Mouse (Mus musculus) layer of hippocampus, postnatal 36 days (tissue): ENCODE measurements around the gene Scpep1. TPM values are rescaled to one million over a fixed set of nuclear protein-coding genes. Genes with fewer than 3 reads are reported as not detected.
"Not testable (repeated sequence)": the region's sequence is repeated elsewhere in the genome, so short reads cannot be mapped to it uniquely, and the experiment has no call there.

ENCODE experiments used
- DNase-seq, 2 experiments: peaks; one replicate each; pipeline ENCODE4 v3.0.0; 2022
- total RNA-seq, 2 experiments: library from RNA; stranded (reverse); gene quantifications; 2 replicates each; pipeline ENCODE4 v1.2.3; 2021

Scpep1 gene
- total RNA-seq, 2 experiments from 2014 or later, result 12.9 to 13.1 TPM

DNA sequence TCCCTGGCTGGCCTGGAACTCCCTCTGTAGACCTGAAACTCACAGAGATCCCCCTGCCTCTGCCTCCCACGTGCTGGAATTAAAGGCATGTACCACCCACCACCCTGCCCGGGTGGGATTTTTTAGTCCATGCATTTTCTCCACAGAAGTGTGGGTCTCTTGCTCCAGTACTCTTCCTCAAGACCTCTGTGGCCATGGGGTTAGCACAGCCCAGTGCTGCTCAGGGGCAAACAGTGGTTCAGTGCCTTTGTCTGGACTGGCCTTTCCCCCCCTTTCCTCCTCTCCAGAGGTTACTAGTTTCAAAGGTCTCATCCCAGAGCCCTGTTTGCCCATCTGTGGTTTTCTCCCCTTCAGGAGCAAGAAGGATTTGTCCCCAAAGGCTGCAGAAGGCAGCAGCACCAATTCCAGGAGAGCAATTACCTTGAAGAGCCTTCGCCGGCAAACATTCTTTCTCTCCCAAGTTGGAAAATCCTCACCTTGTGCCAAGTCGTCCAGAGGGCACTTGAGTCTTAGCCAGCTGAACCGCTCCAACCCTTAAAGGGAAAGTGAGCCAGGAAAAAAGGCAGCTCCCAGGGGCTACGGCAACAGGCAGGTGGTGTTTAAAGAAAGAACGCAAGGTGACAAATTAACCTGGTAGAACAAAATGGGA, 45.8 kb downstream of the Scpep1 start:
- no peak for DNase-seq

DNA sequence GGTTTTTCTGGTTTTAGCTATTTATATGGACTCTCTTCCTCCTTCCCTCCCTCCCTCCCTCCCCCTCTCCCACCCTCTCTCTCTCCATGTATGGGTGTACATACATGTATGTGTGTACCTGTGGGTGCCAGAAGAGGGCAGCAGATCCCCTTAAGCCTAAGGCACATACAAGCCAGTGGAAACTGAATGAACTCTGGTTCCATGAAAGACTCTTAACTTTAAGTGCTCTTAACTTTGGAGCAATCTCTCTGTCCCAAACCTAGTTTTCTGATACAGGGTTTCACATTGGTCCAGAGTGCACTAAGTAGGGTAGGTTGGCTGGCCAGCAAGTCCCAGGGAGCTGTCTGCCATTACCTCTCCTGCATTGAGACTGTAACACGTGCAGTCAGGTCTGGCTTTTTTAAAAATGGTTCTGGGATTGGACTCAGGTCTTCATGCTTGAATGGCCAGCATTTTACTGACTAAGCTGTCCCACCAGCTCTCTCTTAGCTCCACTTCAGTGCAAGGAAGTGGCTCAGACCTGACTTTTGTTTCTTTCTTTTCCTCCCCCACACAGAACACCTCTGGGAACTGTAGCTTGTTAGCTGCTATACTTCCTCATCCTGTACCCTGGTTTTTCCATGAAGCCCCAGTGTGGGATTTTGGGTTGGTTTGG, 46.6 kb downstream of the Scpep1 start:
- no peak for DNase-seq

GRCm38 (mm10) chr11:88907886-88908285, 47.4 kb downstream of the Scpep1 start:
- no peak for DNase-seq

- no peak for DNase-seq
Measured at GRCm38 (mm10) chr11:88905621-88906020, 49.6 kb downstream of the Scpep1 start.

- DNase-seq, result no peak
Measured at GRCm38 (mm10) chr11:88904080-88904479, 51.2 kb downstream of the Scpep1 start.

- no peak for DNase-seq
Measured at GRCm38 (mm10) chr11:88902762-88903161, 52.5 kb downstream of the Scpep1 start.

DNA sequence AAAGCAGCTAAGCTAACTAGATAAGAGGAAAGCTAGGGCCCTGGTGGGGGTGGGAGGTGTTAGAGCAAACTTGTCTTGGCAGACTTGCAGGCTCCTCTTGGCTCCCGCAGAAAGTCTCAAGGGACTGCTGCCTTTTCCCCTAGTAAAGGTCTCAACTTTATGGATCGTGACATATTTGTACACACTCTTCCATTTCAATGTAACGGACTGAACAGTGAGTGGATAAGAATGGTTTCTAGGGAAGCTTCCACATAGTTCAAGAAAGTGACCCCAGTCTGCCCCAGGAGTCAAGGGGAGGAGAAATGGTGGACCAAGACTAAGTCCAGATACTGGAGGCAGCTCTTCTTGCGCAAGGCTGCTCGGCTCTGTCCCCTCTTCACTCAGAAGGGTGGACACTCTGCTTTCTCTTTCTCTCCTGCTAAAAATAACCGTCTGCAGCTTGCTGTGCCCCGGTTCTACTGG, 53.9 kb downstream of the Scpep1 start:
- DNase-seq, result no peak

DNA sequence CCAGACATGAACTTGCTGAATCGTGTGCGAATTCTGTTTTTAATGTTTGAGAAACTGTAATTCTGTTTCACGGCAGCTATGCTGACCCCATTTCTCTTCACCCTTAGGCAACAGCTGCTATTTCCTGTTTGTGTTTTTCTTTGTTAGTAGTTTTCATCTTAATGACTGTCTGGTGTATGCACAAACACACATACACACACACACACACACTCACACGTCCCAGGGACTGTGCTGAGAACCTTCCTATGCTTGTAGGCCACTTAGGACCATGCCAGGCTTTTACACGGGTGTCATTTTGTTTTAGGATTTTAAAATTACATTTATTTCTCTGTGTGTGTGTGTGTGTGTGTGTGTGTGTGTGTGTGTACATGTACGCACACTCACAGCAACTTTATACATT, 55.7 kb downstream of the Scpep1 start:
- DNase-seq, result no peak

DNA sequence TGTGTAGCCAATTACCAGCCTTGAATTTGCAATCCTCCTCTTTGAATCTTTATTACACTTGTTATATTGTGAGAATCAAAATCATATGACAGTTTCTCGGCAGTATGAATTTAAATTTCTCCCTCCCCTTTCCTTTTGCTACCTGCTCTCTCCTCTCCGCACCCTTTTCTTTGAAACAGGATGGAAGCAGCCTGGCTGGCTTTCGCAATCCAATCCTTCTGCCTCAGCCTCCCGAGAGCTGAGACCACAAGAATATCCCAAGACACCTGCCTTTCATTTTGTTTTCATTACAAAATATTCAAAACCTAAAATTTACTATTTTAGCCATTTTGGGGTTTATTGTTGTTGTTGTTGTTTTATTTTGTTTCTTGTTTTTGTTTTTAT, 56.9 kb downstream of the Scpep1 start:
- DNase-seq, result no peak

- no peak for DNase-seq
Measured at GRCm38 (mm10) chr11:88897624-88898379, 57.5 kb downstream of the Scpep1 start.

DNA sequence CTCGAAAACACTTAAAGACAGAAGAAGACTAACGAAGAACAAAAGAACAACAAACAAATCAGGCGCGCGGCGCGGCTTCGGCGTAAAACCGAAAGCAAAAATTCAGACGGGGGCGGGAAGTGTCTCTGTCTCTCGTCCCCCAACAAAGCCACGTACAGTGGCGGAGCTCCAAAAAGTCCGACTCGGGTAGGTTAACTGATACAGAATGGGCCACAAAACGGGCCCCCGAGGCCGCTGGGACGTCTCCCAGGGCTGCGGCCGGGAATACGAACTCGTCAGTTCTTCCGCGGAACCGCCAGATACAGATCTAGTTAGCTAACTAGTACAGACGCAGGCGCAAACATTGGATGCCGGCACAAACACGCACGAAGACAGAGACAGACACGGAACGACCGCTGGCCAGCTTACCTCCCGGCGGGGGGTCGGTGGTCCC, 59.4 kb downstream of the Scpep1 start:
- DNase-seq, result peak; percentile 63 to 64

DNA sequence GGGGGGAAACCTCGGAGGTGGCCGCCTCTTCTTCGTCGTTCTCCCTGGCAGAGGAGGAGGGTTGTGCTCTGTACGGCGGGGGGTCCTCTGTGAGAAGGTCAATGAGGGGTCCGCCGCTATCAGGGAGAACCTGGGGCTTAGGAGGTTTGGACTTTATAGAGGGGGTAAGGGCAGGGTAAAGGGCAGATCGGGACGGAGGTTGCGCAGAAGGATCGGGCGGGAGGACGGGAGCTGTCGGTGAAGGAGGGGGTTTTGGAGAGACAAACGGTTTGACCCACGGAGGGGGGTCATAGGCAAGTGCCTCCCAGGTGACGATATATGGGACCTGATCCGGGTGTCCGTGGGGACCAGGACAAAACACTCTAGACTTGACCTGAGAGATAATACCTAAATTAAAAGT, 60.0 kb downstream of the Scpep1 start:
- not testable (repeated sequence) for DNase-seq

DNA sequence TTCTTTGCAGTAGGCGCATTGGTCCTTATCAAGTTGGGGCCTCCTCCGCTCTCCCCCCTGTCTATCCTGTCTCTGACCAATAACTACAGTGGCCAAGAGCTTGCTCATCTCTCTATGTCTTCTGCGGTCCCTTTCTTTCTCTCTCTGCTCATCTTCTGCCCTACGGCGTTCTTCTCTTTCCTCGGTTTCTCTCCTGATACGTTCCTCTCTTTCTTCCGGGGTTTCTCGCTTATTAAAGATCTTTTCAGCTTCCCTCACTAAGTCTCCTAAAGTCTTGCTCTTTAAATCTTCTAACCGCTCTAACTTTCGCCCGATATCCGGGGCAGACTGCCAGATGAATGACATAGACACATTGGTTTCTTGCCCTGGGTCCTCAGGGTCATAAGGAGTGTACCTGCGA, 61.0 kb downstream of the Scpep1 start:
- not testable (repeated sequence) for DNase-seq

DNA sequence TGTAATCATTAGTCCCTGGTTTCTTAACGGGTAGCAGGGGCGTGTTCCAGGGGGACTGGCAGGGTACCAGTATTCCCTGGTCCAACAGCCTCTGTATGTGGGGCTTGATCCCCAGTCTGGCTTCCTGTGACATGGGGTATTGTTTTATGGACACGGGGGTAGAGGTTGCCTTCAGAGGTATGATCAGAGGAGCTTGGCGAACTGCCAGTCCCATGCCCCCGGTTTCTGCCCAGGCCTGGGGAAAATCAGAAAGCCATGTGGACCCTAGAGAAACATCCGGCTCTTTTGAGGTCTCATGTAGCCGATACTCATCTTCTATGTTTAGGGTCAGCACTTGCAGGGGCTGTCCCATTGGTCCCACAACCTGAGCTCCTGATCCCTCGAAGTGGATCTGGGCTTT, 61.8 kb downstream of the Scpep1 start:
- DNase-seq, result not testable (repeated sequence)

DNA sequence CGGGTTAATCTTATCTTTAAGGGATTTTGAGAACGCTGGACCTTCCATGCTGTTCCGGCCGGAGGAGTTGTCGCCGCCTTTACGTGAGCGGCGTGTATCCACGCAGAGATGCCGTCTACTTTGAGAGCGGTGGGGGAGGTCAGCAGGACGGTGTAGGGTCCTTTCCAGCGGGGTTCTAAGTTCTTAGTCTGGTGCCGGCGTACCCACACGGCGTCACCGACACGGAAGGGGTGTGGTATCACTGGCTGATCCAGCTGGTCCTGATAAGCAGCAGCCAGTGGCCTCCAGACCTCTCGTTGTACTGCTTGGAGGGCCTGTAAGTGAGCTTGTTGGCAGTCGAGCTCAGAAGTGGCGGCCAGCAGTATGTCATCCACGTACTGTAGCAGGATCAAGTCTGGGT, 62.5 kb downstream of the Scpep1 start:
- peak in 1 of 2 experiments; percentile 37 for DNase-seq

DNA sequence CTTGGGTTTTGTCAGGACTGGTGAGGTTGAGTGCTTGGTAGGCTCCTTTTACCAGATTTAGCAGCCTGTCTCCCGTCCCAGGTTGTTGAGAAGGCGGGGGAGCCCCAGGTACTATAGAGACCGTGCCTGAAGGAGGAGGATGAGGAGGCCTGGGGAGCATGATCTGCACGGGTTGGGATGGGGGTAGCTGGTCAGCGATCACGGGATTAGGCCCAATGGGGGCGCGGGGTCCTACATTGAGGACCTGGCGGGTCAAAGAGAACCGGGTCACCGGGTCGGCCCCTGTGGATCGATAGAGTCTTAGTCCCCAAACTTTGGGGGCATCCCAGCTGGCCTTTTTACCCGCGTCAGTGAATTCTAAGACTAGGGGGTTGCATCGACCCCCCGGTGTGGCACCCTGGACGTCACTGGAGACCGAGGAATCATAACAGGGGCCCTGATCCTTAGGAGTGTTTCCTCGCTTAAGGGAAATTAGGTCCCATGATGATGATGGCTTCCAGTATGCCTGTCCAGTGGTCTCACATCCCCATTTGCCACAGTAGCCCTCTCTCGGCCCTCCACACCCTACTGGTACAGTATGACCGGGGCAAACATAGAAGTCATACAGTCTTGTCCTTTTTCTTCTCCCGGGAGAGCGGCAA, 63.2 kb downstream of the Scpep1 start:
- peak; percentile 49 to 60 for DNase-seq

DNA sequence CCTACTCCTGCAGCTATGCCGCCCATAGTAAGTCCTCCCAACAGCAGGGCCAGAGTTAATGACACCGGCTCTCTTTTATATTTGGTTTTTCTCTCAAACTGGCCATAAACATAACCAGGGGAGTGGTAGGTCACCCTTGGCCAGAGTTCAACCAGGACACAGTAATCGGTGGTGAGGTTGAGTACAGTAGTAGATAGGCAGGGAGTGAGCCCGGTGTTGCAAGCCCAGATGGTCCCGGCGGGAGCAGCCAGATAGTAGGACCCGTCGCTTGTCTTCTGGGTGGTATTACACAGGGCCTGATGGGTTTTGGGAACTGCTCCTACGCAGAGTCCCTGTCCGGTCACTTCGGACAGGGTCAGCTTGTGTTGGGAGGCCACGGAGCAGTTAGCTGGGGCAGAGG, 63.8 kb downstream of the Scpep1 start:
- peak in 1 of 2 experiments; percentile 37 for DNase-seq

GRCm38 (mm10) chr11:88890904-88891303, 64.4 kb downstream of the Scpep1 start:
- not testable (repeated sequence) for DNase-seq

- no peak for DNase-seq
Measured at GRCm38 (mm10) chr11:88888996-88889395, 66.3 kb downstream of the Scpep1 start.

GRCm38 (mm10) chr11:88884376-88885065, 70.7 kb downstream of the Scpep1 start:
- DNase-seq, result no peak

- no peak for DNase-seq
Measured at GRCm38 (mm10) chr11:88878011-88878410, 77.3 kb downstream of the Scpep1 start.
